Mouse (Mus musculus) layer of hippocampus, adult 9-11 months (tissue): Measurements from ENCODE around the gene Casp9.
"Not testable (repeated sequence)": the region's sequence is repeated elsewhere in the genome, so short reads cannot be mapped to it uniquely, and the experiment has no call there.

Source experiments
- DNase-seq: peaks from one replicate; pipeline ENCODE4 v3.0.0; 2022

Casp9 gene

DNA sequence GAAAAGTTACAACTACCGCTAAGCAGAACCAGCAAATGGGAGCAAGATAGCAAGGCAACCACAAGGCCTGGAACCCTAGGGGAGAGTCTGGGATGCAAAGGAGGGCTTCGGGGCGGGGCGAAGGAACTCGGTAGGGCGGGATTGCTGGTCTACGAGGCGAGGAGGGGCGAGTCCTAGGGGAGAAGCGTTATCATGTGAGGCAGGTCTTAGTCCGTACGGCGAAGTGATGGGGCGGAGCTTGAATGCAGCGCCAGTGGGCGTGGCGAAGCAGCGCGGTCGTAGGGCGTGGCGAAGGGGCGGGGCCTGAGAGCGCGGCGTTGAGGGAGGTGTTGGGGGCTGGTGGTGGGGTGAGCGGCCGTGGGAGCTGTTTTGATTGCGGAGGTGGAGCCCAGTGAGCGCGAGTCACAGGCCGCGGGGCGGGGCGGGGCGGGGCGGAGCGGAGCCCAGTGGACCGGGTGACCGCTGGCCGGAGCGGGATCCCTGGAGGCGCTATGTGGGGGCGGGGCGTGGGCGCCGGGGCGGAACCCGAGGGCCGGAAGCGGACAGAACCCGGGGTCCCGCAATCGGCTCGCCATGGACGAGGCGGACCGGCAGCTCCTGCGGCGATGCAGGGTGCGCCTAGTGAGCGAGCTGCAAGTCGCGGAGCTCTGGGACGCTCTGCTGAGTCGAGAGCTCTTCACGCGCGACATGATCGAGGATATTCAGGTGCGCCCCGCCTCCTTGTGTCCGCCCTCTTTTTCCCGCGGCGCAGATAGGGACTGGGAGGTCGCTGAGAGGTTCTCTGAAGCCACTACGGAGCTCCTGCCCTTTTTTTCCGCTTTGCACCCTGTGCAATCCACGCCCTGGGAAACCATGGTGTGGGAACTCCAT, at the start of gene Casp9:
Gene Casp9 (plus strand): TSS at position 331 of the 870 bp plus-strand sequence.
- peak; percentile 97 for DNase-seq

DNA sequence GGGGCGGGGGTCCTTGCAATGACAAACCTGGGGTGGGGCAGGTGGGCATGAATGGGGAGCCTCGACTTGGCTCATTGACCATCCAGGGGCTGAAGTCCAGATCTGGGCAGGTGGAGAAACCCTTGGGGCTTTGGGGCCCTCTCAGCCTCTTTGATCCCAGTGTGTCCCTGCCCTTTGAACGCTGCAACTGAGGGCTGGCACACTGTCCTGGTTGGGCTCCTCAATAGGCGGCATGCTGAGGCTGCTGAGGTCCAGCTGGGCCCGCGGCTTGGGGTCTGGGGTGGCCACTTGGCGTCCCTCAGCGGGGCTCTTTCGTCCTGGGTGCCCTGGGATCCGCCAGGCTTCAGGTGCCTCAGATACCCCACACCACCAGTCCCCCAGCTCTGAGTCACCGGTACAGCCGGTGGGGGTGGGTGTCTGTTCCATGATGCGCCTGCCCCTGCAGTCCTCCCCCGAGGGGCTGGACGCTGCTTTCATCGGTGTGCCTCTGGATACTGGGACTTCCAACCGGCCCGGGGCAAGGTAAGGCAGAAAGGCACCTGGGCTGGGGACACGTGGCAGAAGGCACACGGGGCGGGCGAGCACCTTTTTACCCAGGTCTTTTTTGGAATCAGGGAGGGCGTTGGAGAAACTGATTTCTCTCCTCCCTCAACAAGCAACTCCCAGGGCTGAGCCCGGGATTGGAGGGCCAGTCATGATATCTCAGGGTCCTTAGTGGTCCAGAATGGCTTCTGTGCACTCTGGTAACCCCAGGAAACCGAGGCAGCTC, 46.6 kb upstream of the Casp9 start, which contains the start of gene Agmat:
Gene Agmat (plus strand): TSS at position 95 of the 769 bp plus-strand sequence.
- no peak for DNase-seq

DNA sequence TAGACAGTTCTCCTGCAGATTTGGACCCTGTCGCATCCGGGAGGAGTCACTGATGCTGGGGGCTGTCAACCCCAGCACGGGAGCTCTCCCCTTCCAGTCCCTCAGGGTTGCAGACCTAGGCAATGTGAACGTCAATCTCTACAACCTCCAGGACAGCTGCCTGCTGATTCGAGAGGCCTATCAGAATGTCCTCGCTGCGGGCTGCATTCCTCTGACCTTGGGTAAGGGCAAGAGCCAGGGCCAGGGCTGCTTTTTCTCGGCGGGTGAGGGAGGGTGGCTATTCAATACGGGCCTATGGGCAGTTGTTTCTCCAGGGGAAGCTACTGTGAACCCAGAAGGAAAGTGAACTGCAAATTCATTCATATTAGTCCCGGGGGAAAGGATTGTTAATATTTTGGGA, 43.9 kb upstream of the Casp9 start:
- no peak for DNase-seq

DNA sequence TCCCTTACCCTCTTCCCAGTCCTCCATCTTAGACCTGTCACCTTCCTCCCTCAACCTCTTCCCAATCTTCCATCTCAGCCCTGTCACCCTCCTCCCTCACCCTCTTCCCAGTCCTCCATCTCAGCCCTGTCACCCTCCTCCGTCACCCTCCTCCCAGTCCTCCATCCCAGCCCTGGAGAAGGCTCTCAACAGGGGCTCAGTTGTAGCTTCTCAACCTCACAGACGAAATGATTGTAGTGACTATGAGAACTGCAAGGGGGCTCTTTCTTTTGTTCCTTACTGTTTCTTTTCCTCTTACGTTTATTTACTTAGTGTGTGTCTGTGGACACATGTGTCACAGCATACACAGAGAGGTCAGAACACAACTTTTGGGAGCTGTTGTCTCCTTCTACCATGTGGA, 42.6 kb upstream of the Casp9 start:
- no peak for DNase-seq

DNA sequence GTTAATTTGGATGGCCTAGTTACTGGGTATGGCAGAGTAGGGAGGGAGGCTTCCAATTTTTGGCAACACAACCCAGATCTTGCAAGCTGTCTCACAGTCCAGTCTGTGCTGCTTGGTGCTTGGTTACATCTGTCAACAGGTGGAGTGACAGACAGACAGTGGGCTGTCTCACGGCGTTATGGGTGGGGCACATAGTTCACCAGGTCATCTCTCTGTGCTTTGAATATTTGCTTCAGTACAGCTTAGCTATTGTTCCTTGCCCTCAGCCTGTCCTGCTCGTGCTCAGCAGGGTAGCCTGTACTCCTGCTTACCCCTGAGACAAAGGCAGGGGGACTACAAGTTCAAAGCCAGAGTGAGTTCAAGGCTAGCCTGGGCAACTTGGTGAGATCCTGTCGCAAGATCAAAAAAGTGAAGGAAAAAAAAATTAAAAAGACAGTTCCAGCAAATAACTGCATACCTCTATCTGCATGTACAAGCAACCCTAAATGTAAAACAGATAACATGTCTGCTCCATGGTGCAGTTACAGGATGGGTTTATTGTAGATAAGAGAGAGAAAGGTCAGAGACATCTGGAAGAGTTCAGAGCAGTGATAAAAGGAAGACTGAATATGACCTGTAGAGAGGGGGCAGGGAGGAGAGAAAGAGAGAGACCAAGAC, 41.9 kb upstream of the Casp9 start:
- DNase-seq = peak; percentile 29

DNA sequence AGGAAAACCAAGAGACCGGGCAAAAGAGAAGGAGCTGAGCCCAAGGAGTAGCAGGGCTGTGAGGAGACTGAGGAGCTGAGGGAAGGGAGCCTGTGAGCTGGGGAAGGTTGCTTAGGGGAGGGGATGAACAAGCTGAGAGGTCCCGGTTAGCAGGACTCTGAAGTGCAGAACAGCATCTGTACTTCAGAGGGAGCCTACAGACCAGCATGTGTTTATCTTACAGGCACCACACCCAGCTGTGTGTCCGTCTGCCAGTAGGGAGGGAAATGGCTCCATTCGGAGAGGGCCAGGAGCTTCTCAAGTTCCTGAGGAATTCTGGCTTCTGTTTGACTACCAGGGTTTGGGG, 41.4 kb upstream of the Casp9 start:
- no peak for DNase-seq

DNA sequence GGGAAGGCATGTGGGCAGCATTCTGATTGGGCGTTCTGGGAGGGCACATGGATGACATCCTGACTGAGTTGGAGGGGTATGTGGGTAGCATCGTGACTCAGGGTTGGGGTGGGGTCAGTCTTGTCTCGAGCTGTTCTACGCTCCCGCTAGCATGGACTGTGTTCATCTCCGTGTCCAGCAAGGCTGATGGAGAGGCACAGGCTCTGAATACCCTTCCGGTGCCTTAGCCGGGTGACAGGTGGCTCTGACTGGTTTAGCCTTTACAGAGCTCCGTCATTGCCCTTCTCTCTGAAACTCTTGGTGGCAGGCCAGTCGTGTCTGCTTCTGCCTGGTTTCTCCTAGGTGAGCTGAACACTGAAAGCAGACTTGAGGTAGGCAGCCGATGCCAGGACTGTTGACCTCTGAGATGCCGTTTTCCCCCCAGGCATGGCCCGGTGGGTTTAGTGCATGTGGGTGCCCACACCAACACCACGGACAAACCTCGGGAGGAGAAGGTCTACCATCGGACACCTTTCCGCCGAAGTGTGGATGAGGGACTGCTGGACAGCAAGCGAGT, 38.0 kb upstream of the Casp9 start:
- DNase-seq = no peak

DNA sequence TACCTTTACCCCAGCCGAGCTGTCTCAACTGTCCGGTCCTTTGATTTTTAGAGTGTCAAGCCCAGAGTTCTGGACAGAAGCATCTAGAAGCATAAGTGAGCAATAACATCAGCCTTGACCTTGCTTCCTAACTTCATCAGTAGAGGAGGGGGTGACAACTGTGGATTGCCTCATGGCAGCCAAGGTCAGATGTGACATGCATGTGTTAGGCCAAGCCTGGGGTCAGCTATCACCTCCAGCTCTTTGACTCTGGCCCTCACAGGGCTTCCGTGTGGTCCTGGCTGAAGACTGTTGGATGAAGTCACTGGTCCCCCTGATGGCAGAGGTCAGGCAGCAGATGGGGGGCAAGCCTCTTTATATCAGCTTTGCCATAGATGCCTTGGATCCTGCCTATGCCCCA, 36.3 kb upstream of the Casp9 start:
- DNase-seq = no peak

DNA sequence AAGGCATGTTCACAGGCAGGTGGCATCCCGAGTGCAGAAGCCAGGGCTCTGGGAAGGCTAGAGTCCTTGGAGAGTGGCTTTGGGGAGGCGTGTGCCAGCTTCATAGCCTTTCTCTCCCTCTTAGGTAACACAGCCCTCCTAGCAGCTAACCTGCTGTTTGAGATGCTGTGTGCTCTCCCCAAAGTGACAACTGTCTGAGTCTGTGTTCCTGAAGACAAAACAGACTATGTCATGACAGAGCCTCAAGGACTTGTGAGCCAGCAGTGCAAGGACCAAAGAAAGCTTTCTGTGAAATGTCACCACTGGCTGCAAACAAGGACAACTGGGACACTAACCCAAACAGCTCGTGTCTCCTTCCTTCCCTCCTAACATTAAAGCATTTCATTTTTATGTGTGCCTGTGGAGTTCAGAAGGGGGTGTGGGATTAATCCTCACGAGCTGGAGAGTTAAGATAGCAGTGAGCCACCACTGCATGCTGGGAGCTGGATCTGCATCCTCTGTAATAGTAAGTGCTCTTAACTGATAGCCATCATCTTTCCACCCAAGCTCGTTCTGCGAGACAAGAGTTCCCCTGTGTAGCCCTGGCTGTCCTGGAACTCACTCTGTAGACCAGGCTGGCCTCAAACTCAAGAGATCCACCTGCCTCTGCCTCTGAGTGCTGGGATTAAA, 34.4 kb upstream of the Casp9 start:
- no peak for DNase-seq

DNA sequence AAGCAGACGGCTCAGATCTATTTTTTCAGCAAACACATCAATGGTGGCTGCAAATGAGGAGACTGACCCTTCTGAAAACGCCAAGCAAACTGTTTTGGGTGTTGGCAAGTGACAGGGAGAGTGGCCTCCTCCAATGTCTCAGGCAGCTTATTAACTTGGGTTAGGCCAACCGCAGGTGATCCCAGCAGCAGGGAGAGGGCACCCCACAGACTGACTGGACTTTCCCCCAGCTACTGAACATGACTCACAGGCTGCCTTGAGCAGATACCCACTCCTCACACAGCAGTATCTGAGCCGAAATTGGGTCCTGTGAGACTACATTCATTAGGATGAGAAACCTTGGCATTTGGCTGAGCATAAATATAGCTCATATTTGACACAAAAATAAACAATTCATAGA, 32.5 kb upstream of the Casp9 start:
- no peak for DNase-seq

DNA sequence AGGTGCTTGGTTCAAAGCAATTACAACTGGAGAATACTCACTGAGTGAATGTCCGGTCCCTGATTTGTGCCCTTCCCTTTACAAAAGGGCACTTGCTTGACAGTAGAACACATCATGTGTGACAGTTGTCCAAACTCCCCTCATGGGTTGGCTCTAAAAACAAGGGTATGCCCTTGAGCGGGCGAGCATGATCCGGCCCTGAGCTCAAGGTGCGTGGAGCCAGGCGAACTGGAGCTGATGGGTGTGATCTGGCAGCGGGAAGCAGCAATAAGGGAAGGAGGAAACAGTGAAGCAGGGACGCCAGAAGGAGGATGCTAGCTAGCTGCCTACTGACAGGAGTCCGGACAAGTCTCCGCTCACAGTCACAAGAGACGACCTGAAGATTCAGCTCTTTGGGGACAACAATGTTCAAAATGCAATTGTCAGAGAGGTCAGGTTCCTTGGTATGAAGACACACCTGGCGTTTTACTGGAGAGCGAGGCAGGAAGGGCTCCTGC, 31.3 kb upstream of the Casp9 start:
- no peak for DNase-seq

DNA sequence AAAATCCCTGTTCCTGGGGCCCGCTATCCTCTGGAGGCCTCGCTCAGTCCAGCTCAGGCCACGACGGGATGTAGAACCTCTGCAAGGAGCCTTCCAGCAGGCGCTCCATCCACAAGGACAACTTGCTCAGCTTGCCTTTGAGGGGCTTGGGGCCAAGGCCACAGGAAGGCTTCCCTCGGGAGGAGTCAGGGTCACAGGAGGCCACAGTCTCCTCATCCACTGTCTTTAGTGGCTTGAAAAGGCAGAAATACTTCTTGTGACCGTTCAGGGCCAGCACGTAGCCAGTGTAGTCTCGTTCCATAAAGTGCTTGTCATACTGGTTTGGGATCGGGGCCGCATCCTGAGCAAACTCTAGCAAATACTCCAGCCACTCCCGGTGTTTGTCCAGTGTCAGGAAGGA, 29.9 kb upstream of the Casp9 start:
- DNase-seq = no peak

DNA sequence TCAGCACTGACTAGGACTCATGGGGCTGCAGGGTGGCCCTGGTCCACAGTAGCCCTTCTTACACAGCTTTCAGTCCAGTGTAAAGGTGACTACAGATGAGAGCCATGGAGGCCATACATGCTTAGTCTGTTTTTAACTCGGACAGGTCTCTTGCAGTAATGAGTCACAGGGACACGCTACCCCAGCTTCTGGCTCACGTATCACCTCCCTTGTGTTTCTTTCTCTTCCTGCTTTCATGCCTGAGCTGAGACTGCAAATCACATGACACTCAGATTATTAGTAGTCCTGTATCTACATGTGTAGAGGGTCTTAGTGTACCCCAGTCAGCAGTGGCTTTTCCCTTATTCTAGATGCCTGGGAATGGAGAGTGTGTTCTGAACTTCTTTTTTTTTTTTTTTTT, 28.4 kb upstream of the Casp9 start:
- no peak for DNase-seq

DNA sequence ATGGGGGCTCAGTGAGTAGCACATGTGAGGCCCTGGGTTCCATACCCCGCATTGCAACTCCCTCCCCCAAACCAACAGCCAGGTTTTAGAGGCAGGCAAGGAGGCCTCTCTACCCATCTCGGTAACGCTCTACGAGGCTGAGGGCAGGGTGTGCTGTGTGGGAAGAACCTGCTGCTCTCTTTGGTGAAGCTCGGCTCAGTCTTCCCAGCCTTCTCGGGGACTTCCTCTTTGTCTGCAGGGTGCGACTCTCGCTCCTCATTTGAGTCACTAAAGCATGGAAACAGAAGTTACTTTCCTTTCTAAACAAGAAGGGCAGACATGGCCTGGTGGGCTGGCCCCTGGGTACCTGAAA, 27.1 kb upstream of the Casp9 start:
- peak; percentile 78 for DNase-seq

DNA sequence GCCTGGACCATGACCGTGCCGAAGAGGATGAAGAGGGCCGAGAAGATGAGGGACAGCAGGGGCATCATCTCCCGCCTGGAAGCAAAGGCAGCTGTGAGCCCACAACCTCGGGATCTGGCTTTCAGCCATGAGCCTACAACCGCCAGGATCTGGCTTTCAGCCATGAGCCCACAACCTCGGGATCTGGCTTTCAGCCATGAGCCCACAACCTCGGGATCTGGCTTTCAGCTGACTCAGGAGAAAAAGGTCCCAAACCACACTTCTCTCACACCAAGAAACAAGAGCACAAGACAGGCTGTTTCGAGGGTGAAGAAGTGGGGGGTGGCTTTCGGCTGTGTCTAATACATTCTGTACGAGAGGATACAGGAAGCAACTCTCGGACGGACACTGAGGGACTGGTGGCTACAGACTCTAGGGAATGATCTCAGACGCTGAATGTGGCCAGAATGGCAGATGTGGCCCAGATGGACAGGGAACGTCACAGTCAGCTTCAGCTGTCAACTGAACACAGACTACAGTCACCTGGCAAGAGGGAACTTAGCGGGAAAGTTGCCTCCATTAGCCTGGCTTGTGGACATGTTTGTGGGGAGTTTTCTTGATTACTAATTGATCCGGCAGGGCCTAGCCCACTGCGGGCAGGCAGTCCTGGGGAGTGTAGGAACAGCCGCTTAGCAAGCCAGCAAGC, 26.6 kb upstream of the Casp9 start:
- DNase-seq = peak; percentile 42

DNA sequence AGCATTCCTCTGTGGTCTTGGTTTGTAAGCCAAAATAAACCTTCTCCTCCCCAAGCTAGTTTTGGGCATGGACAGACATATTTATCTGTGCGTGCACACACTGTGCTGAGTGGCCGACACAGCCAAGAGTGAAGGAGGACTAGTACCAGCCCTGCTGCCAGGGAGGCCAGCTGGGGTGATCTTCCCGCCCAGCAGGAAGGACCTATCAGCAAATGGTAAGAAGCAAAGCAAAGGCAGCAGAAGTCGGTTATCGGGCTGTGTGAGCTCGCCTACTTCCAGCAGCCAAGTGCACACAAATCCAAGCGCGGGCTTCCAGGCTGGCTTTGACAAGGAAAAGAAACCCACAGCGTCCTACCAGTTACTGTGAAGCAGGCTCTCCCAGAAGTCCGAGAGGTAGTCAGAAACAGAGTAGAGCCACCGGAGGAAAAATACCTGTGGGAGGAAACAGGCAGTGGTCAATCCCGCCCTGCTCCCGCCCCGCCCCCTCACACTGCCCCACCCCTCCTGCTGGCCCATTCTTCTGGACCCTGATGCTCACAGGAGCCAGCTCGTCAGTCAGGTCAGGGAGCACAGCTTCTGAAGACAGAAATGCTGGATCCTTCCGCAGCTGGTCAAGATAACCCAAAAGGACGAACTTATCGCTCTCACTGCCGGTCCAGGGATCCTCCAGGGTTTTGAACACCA, 25.9 kb upstream of the Casp9 start:
- DNase-seq = peak; percentile 66

DNA sequence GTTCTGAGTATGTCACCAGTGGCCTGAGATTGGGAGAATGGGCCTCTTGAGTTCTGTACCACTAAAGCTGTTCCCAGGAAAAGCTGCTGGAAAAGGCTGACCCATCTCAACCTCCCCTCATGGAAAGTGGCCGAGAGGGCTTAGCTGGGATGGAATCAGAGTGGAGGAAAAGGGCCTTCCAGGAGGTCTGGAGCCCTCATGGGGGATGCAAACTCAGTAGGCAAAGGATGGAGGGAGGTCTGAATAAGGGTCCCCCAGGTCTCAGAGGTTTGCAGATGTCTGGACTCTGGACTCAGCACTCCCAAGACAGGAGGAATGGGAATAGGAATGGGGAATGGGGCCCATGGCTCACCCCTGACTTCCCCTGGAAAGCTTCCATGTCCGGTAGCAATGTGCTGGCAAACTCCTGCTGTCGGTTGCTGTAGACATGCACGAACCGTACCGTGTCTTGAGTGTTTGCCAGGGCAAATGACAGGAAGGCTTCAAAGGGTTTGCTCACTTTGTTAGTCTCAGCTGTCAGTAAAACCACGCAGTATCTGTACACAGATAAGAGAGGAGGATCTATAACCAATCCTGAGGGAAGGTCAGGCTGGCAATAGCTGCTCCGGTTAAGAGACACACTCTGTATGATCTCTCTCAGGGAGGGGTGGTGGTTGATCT, 23.8 kb upstream of the Casp9 start:
- no peak for DNase-seq

DNA sequence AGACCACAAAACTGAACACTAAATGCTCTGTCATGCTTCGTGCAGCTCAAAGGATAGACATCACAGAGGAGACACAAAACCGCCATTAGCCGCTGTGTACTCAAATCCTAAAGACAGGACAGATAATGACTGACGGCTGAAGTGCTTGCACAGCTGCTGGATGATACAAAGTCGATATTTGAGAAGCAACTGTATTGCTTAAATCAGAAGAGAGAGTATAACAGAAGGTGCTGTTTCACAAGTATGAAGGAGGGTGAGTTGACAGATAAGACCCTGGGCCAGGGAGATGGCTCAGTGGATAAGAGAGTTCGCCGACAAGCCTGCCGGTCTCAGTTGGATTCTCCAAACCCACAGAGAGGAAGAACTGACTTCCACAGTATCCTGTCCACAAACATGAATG, 21.6 kb upstream of the Casp9 start:
- DNase-seq = no peak

DNA sequence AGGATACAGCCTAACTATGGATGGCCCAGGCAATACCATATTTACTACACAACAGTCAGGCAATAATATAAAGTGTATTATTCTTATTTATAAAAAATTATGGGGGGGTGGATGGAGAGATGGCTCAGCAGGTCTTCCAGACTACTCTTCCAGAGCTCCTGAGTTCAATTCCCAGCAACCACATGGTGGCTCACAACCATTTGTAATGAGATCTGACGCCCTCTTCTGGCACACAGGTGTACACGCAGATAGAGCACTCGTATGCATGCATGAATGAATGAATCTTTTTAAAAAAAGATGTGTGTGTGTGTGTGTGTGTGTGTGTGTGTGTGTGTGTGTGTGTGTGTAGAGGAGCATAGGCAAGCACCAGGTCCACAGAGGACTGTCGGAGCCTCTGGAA, 20.4 kb upstream of the Casp9 start:
- not testable (repeated sequence) for DNase-seq

DNA sequence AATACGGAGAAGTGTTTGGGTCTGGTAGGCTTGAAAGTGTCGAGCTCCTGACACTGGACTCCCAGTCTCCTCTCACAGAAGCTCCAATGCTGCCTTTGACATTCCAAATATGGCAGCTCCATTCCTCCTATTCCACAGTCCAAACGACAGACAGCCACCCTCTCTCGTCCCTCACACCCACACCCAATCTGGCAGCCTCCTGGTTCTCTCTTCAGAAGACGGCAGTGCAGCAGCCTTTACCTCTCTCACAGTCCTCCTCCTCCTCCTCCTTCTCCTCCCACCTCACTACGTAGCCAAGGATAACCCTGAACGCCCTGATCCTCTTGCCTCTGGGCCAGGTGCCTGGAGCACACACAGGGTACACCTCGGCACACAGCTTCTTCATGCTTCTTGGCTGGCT, 13.6 kb upstream of the Casp9 start:
- DNase-seq = peak; percentile 83
